Mouse (Mus musculus): ENCODE data around the gene Padi1. TPM values are rescaled to one million over a fixed set of nuclear protein-coding genes. Genes with fewer than 3 reads are reported as not detected.

Gene Padi1
- polyA plus RNA-seq (2021): 0.05 TPM

- in situ Hi-C loops (cut with MboI; ENCODE audit: low pct_unique_long_range_greater_than_20kb): no loop called here
- no peak for ATAC-seq
- CTCF ChIA-PET: interaction anchor here (1.1 kb wide), 1 partner anchor 10 kb away, joined by 3 read pairs; no protein-coding TSS in a partner anchor
- POLR2A ChIA-PET: interaction anchor here (1.0 kb wide), 1 partner anchor 8 kb away, joined by 3 read pairs; no protein-coding TSS in a partner anchor
- DNase-seq (ENCODE audit: low read depth, low spot score): no peak
- no peaks in the 10 kb centered on the region for H3K27me3 ChIP-seq
- no peak for TF ChIP-seq CTCF (IDR thresholded peaks at IDR 0.05)
Measured at GRCm38 (mm10) chr4:140845666-140846065, at the start of gene Padi1. Gene Padi1 (minus strand): TSS chr4:140845778.

DNA sequence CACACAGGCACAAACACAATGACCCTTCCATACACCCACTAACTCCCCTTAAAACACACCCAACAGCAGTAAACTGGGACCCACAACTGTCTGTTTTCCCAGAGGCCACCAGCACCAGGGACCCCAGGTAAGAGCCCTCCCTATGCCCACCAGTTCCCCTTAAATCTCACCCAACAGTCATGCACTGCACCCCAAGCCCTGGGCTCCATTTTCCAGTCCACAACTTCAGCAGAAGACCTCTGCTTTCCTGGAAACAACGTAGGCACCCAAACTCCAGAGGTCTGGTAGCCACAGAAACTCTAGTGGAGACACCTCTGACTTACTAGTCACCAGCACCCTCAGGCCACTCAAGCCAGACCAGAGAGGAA, 46.6 kb upstream of the Padi1 start:
- no peaks in the 10 kb centered on the region for H3K27me3 ChIP-seq
- CTCF ChIA-PET: no interaction called here
- TF ChIP-seq CTCF (IDR thresholded peaks at IDR 0.05): no peak
- in situ Hi-C loops (cut with MboI; ENCODE audit: low pct_unique_long_range_greater_than_20kb): no loop called here
- ATAC-seq (no peak), DNase-seq (ENCODE audit: low read depth, low spot score) (no peak)
- POLR2A ChIA-PET: no interaction called here

DNA sequence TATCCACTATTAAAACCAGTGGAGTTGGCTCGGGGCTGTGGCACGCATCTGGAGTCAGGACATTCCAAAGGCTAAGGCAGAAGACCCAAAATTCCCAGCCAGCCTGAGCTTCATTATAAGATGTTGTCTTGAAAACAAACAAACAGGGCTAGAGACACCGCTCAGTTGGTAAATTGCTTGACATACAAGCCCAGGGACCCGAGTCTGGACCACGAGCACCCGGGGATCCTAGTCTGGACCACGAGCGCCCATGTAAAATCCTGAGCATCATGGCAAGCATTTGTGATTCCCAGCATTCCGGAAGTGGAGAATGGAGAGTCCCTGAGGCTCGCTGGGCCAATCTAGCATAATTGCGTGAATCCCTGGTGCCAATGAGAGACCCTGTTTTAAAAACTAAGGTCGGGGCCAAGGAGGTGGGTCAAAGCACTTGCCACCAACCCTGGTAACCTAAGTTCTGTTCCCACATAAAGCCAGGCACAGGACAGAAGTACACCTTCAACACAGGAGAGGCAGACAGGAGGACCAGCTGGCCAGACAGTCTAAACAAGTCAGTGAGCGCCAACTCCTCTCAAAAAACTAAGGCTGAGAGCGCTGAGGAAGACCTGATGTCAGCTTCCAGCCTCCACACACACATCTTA, 46.1 kb upstream of the Padi1 start:
- CTCF ChIA-PET: no interaction called here
- ATAC-seq: no peak
- no peaks in the 10 kb centered on the region for H3K27me3 ChIP-seq
- POLR2A ChIA-PET: no interaction called here
- in situ Hi-C loops (cut with MboI; ENCODE audit: low pct_unique_long_range_greater_than_20kb): no loop called here
- DNase-seq (ENCODE audit: low read depth, low spot score): no peak
- TF ChIP-seq CTCF (IDR thresholded peaks at IDR 0.05): no peak

- DNase-seq (ENCODE audit: low read depth, low spot score) (no peak), ATAC-seq (no peak)
- H3K27me3 ChIP-seq: no peaks in the 10 kb centered on the region
- TF ChIP-seq CTCF (IDR thresholded peaks at IDR 0.05): no peak
- in situ Hi-C loops (cut with MboI; ENCODE audit: low pct_unique_long_range_greater_than_20kb): loop anchor here (10.0 kb wide), 1 partner anchor 89 kb away; no protein-coding TSS in a partner anchor
- CTCF ChIA-PET: interaction anchor here (1.2 kb wide), 1 partner anchor 62 kb away, joined by 3 read pairs; no protein-coding TSS in a partner anchor
- POLR2A ChIA-PET: no interaction called here
Measured at GRCm38 (mm10) chr4:140883852-140884251, 38.3 kb upstream of the Padi1 start.

DNA sequence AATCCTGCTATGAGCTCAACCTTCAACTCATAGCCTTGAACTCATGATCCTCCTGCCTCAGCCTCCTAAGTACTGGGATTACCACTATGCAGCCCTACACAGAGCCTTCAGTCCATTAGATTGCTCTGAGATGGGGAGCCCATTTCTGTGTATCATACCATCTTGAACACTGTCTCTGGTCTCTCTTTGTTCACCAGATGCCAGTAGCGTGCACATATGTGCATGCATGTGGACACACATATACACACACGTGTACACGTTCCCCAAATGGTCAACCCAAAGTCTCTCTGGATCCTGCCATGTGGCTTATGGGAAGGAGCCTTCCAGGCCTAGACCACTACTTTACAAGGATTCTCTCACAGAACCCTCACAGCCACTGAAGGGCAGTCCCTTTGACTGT, 37.4 kb upstream of the Padi1 start:
- CTCF ChIA-PET: interaction anchor here (0.9 to 1.2 kb wide), 2 partner anchors 61 to 93 kb away, joined by 3 read pairs; no protein-coding TSS in a partner anchor
- DNase-seq (ENCODE audit: low read depth, low spot score): no peak
- H3K27me3 ChIP-seq: no peaks in the 10 kb centered on the region
- in situ Hi-C loops (cut with MboI; ENCODE audit: low pct_unique_long_range_greater_than_20kb): loop anchor here (10.0 kb wide), 1 partner anchor 88 kb away; no protein-coding TSS in a partner anchor
- ATAC-seq: no peak
- no peak for TF ChIP-seq CTCF (IDR thresholded peaks at IDR 0.05)
- POLR2A ChIA-PET: no interaction called here

GRCm38 (mm10) chr4:140882365-140882764, 36.8 kb upstream of the Padi1 start:
- no peak for TF ChIP-seq CTCF (IDR thresholded peaks at IDR 0.05)
- CTCF ChIA-PET: interaction anchor here (0.9 kb wide), 1 partner anchor 92 kb away, joined by 3 read pairs; no protein-coding TSS in a partner anchor
- POLR2A ChIA-PET: no interaction called here
- ATAC-seq (no peak), DNase-seq (ENCODE audit: low read depth, low spot score) (no peak)
- in situ Hi-C loops (cut with MboI; ENCODE audit: low pct_unique_long_range_greater_than_20kb): loop anchor here (10.0 kb wide), 1 partner anchor 88 kb away; no protein-coding TSS in a partner anchor
- H3K27me3 ChIP-seq: no peaks in the 10 kb centered on the region

- POLR2A ChIA-PET: no interaction called here
- ATAC-seq (no peak), DNase-seq (ENCODE audit: low read depth, low spot score) (no peak)
- CTCF ChIA-PET: no interaction called here
- in situ Hi-C loops (cut with MboI; ENCODE audit: low pct_unique_long_range_greater_than_20kb): loop anchor here (10.0 kb wide), 1 partner anchor 87 kb away; no protein-coding TSS in a partner anchor
- no peaks in the 10 kb centered on the region for H3K27me3 ChIP-seq
- TF ChIP-seq CTCF (IDR thresholded peaks at IDR 0.05): no peak
Measured at GRCm38 (mm10) chr4:140881771-140882170, 36.2 kb upstream of the Padi1 start.

DNA sequence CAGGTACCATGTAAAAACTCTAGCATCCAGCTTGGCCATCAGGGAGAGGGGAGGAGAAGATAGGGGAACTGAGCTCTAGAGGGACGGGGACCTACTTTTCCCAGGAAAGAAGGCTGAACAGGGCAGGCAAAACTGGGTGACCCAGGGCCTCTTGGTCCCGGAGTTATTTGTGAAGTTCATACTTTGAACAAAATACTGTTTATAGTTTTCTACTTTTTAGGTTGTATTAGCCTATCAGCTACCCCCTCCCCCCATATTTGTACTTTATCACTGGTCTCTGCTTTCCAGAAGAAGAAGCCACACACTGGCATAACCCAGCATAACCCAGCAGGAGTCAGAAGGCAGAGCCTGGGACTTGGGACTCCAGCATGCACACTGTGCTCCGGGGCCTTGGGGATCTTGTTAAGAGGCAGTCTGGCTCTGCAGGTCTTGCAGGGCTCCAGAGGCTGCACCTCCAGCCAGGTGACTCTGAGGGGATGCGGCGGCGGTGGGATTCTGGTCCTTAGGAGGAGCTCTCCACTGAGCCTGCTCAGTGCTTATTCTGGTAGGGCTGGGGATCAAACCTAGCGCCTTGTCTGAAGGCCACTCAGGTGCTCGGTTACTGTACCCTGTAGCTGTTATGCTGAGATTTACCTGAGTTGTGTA, 35.6 kb upstream of the Padi1 start:
- ChIA-PET CTCF (no interaction called here), POLR2A (no interaction called here)
- no peak for DNase-seq (ENCODE audit: low read depth, low spot score)
- H3K27me3 ChIP-seq: no peaks in the 10 kb centered on the region
- in situ Hi-C loops (cut with MboI; ENCODE audit: low pct_unique_long_range_greater_than_20kb): loop anchor here (10.0 kb wide), 1 partner anchor 86 kb away; no protein-coding TSS in a partner anchor
- no peak for ATAC-seq
- TF ChIP-seq CTCF (IDR thresholded peaks at IDR 0.05): no peak

DNA sequence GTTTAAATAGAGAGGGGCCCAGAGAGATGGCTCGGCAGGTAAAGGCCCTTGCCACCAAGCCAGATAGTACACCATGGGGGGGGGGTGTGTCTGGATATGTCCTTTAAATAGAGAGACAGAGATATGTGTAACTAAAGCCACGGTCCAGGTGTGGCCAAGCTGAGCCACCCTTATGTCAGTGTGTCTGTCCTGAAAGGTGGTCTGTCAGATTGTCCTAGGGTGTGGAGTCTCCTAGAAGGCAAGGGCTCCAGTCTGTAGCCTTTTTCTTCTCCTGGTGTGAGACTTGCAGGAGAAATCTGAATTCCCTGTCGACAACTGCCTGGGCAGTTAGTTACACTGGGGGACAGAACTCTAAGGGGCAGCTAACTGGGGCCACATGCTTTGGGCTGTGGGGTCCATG, 34.6 kb upstream of the Padi1 start:
- TF ChIP-seq CTCF (IDR thresholded peaks at IDR 0.05): no peak
- POLR2A ChIA-PET: no interaction called here
- no peak for DNase-seq (ENCODE audit: low read depth, low spot score)
- no peaks in the 10 kb centered on the region for H3K27me3 ChIP-seq
- in situ Hi-C loops (cut with MboI; ENCODE audit: low pct_unique_long_range_greater_than_20kb): loop anchor here (10.0 kb wide), 1 partner anchor 85 kb away; no protein-coding TSS in a partner anchor
- no peak for ATAC-seq
- CTCF ChIA-PET: no interaction called here

DNA sequence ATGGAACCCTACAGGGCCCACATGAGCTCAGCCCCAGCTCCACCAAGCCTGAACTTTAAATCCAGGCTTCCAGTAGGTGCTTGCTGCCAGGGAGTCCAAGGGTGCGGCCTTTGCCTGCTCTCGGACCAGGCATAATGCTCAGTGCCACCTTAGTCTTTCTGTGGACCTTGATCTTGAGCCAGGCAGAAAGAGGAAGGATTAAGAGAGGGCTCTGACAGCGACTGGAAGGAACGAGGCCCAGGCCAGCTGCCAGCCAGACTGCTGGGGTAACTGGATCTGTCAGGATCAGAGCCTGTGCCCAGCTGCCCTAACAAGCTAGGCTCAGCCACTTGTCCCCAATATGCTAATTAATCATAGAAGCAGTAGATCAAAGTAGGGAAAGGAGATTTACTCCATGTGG, 34.2 kb upstream of the Padi1 start:
- CTCF ChIA-PET: no interaction called here
- no peaks in the 10 kb centered on the region for H3K27me3 ChIP-seq
- no peak for ATAC-seq
- in situ Hi-C loops (cut with MboI; ENCODE audit: low pct_unique_long_range_greater_than_20kb): loop anchor here (10.0 kb wide), 1 partner anchor 85 kb away; no protein-coding TSS in a partner anchor
- DNase-seq (ENCODE audit: low read depth, low spot score): no peak
- TF ChIP-seq CTCF (IDR thresholded peaks at IDR 0.05): no peak
- POLR2A ChIA-PET: no interaction called here

- TF ChIP-seq CTCF (IDR thresholded peaks at IDR 0.05): no peak
- ChIA-PET POLR2A (interaction anchor here (0.7 kb wide), 1 partner anchor 29 kb away, joined by 3 read pairs; no protein-coding TSS in a partner anchor), CTCF (no interaction called here)
- no peak for DNase-seq (ENCODE audit: low read depth, low spot score)
- in situ Hi-C loops (cut with MboI; ENCODE audit: low pct_unique_long_range_greater_than_20kb): no loop called here
- no peaks in the 10 kb centered on the region for H3K27me3 ChIP-seq
- no peak for ATAC-seq
Measured at GRCm38 (mm10) chr4:140879116-140879515, 33.5 kb upstream of the Padi1 start.

Measured in Patski (cell line).